Mouse (Mus musculus) midbrain, embryonic 11.5 days (tissue): ENCODE results near the gene Epas1. TPM values are rescaled to one million over a fixed set of nuclear protein-coding genes. Genes with fewer than 3 reads are reported as not detected.

Experiments
- ATAC-seq: fragments of 200-750 bp; cut with Nextera tagmentation; 2 replicates; pipeline ENCODE4 v1.8.0; 2017; ENCODE audit warnings: moderate TSS enrichment, moderate library complexity; ENCODE audit not compliant: low FRiP score
- DNase-seq: peaks from one replicate; pipeline ENCODE4 v3.0.0; 2015; ENCODE audit warnings: low spot score; ENCODE audit errors: missing footprints
- H3K27ac ChIP-seq: fragments of 300-500 bp; sonication (generic); 2 replicates; pipeline ENCODE4 v1.5.1; 2014; ENCODE audit warnings: low read depth, low read length
- H3K27me3 ChIP-seq: fragments of 300-500 bp; sonication (generic); 2 replicates; pipeline ENCODE4 v1.6.1; 2014; ENCODE audit warnings: mild to moderate bottlenecking, low read length, moderate library complexity, mixed read lengths; ENCODE audit not compliant: control insufficient read depth, insufficient read depth
- H3K36me3 ChIP-seq: fragments of 300-500 bp; sonication (generic); 2 replicates; pipeline ENCODE4 v1.6.1; 2014; ENCODE audit warnings: mild to moderate bottlenecking, low read length, moderate library complexity, mixed read lengths; ENCODE audit not compliant: control insufficient read depth, insufficient read depth
- H3K4me1 ChIP-seq: fragments of 300-500 bp; sonication (generic); 2 replicates; pipeline ENCODE4 v1.6.1; 2014; ENCODE audit warnings: low read length; ENCODE audit not compliant: control insufficient read depth, insufficient read depth
- H3K4me2 ChIP-seq: fragments of 300-500 bp; sonication (generic); 2 replicates; pipeline ENCODE4 v1.6.1; 2014; ENCODE audit warnings: mild to moderate bottlenecking, moderate library complexity
- H3K4me3 ChIP-seq: fragments of 300-500 bp; sonication (generic); 2 replicates; pipeline ENCODE4 v1.5.1; 2014; ENCODE audit warnings: low read depth, low read length
- H3K9ac ChIP-seq: fragments of 300-500 bp; sonication (generic); 2 replicates; pipeline ENCODE4 v1.6.1; 2014; ENCODE audit warnings: low read length
- H3K9me3 ChIP-seq: fragments of 300-500 bp; sonication (generic); 2 replicates; pipeline ENCODE4 v1.6.1; 2016; ENCODE audit warnings: low read length; ENCODE audit not compliant: control insufficient read depth
- WGBS: fragments of 180-500 bp; shearing (Covaris S2); extraction: QIAGEN DNeasy Blood & Tissue Kit; methylation state at CpG from one replicate; pipeline ENCODE4 v1.1.7; 2014; 5-methylcytosine and 5-hydroxymethylcytosine counted together
- polyA plus RNA-seq: library from polyadenylated mRNA; unstranded; fragments of >200 nt; fragmentation: Nextera tagmentation; extraction: Ambion mirVana; gene quantifications from 2 replicates; pipeline ENCODE4 v1.2.1, GENCODE M21; 2014

Gene Epas1
- polyA plus RNA-seq, 1 experiment from 2014 or later: 7.3 TPM

DNA sequence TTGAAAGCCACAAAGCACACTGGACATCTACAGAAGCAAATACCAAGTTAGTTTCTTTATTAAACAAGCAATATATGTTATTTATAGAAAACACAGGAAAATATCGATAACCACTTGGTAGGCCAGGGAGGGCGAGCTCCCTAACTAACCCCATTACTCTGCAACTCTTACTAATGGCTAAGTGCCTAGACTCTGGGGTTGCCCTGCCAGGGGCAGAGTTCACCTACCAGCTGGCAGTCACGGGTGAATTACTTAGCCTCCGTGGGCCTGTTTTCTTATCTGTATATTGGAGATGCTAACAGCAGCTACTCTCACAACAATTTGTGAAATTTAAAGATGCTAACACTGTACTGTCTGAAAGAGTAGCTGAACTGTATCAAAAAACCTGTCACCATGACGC is 42.3 kb downstream of the Epas1 start:
- no peaks in the 10 kb centered on the region for H3K36me3 ChIP-seq
- DNase-seq (no peak), ATAC-seq (no peak)
- H3K27ac ChIP-seq: no peak overlapping the region
- 91% methylated on average over 5 of the region's 5 CpGs for WGBS
- no peak overlapping the region for H3K4me3 ChIP-seq
- H3K9me3 ChIP-seq: no peaks in the 10 kb centered on the region
- no peaks in the 10 kb centered on the region for H3K27me3 ChIP-seq
- no peak overlapping the region for H3K9ac ChIP-seq
- H3K4me2 ChIP-seq: no peak overlapping the region
- no peaks in the 10 kb centered on the region for H3K4me1 ChIP-seq

GRCm38 (mm10) chr17:86797031-86797430 is 43.5 kb downstream of the Epas1 start:
- Histone ChIP-seq H3K4me3 (no peak overlapping the region), H3K9ac (no peak overlapping the region), H3K4me1 (no peaks in the 10 kb centered on the region), H3K27ac (no peak overlapping the region), H3K9me3 (no peaks in the 10 kb centered on the region), H3K4me2 (no peak overlapping the region), H3K27me3 (no peaks in the 10 kb centered on the region), H3K36me3 (no peaks in the 10 kb centered on the region)
- no peak for ATAC-seq
- no peak for DNase-seq
- WGBS: 89% methylated on average over 13 of the region's 13 CpGs

DNA sequence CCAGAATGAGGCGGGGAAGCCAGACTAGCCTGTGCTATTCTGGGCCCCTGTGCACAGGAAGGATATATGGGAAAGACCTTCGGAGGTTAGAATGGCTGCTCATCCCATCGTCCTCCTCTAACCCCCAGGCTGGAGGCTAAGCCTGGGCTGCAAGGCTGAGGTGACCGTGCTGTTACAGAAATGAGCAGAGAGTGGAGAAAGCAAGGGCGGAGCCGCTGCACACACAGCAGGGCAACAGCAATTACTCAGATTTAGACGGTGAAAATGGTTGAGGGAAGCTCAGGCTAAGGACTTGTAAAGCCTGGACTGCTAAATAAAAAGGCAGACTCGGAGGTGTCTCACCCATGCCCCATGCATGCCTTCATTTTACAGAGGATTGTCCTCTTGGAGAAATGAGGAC is 45.0 kb downstream of the Epas1 start:
- Histone ChIP-seq H3K4me2 (no peak overlapping the region), H3K9me3 (no peaks in the 10 kb centered on the region), H3K4me1 (no peaks in the 10 kb centered on the region), H3K27me3 (no peaks in the 10 kb centered on the region), H3K36me3 (no peaks in the 10 kb centered on the region), H3K4me3 (no peak overlapping the region), H3K9ac (no peak overlapping the region), H3K27ac (no peak overlapping the region)
- WGBS: 74% methylated on average over 8 of the region's 8 CpGs
- no peak for DNase-seq
- no peak for ATAC-seq

DNA sequence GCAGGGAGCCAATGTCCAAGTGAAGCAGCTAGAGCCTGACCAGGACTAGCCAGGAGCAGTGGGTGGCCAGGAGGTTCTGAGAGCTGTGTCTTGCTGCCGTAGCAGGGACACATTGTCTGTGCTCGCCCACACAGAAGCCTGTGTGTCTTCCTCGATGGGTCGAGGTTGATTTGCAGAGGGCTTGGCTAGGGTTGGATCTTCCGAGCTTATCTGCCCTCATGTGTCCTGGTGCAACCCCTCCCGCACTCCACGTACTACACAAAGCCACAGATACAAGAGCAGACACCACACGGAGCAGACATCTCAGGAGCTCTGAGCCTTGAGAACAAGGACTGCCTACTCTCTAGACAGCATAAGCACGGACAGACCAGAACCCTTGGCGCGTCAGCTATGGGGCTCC is 45.5 kb downstream of the Epas1 start:
- Histone ChIP-seq H3K27me3 (no peaks in the 10 kb centered on the region), H3K4me3 (no peak overlapping the region), H3K27ac (no peak overlapping the region), H3K36me3 (no peaks in the 10 kb centered on the region), H3K4me2 (no peak overlapping the region), H3K4me1 (no peaks in the 10 kb centered on the region), H3K9ac (no peak overlapping the region), H3K9me3 (no peaks in the 10 kb centered on the region)
- DNase-seq: no peak
- WGBS: 81% methylated on average over 11 of the region's 11 CpGs
- ATAC-seq: no peak

- Histone ChIP-seq H3K4me3 (no peak overlapping the region), H3K27ac (no peak overlapping the region), H3K36me3 (no peaks in the 10 kb centered on the region), H3K4me2 (no peak overlapping the region), H3K4me1 (no peaks in the 10 kb centered on the region), H3K9me3 (no peaks in the 10 kb centered on the region), H3K27me3 (no peaks in the 10 kb centered on the region), H3K9ac (no peak overlapping the region)
- DNase-seq (no peak), ATAC-seq (no peak)
- 80% methylated on average over 12 of the region's 12 CpGs for WGBS
Observed at GRCm38 (mm10) chr17:86800535-86800934, 47.0 kb downstream of the Epas1 start.

DNA sequence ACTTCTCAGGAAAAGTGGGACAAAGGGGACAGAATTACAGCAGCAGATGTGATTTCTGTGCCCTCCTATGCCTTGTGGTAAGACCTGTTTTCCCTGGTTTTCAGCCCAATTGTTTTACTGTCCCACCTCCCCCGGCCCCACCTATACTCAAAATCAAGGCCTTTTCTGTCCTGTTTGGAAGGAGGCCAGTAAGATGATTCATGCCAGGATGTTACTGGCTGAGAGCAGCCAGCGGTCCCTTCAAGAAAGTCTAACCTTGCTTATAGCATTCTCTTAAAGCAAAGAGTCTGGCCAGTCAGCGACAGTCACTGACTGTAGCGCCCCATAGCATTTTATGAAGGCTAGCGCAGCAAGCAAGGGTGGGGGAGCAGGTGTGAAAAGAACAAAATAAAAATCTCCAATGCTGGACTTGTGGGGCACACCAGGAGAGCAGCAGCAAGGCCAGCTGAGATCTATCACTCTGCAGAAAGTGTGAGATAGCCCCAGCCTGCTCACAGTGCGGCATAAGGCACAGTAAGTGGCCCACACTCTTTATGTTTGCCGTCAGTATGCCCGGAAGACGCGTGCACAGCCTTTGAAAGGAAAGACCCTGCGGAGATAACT is 47.8 kb downstream of the Epas1 start:
- ATAC-seq: no peak
- Histone ChIP-seq H3K36me3 (no peaks in the 10 kb centered on the region), H3K9me3 (no peaks in the 10 kb centered on the region), H3K9ac (no peak overlapping the region), H3K4me1 (no peaks in the 10 kb centered on the region), H3K4me2 (no peak overlapping the region), H3K4me3 (no peak overlapping the region), H3K27ac (no peak overlapping the region), H3K27me3 (no peaks in the 10 kb centered on the region)
- no peak for DNase-seq
- 85% methylated on average over 11 of the region's 11 CpGs for WGBS

DNA sequence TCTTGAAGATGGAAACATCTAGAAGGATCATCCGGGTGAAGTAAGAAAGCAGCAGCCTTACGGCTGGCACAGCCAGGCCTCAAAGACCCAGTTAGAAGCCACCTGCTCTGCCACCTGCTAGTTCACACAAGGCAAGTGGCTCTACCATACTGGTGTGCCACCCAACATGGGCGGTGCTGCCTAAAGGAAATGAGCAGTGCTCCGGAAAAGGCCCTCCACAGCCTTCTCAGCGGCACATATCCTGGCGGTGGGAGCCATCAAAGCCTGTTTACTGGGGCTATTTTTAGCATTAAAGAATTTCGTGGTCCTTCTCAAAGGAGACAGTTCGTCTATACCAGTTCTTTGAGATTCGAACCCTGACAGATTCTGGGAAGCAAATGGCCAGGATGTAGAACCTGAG is 48.4 kb downstream of the Epas1 start:
- 71% methylated on average over 9 of the region's 9 CpGs for WGBS
- H3K27ac ChIP-seq: no peak overlapping the region

DNA sequence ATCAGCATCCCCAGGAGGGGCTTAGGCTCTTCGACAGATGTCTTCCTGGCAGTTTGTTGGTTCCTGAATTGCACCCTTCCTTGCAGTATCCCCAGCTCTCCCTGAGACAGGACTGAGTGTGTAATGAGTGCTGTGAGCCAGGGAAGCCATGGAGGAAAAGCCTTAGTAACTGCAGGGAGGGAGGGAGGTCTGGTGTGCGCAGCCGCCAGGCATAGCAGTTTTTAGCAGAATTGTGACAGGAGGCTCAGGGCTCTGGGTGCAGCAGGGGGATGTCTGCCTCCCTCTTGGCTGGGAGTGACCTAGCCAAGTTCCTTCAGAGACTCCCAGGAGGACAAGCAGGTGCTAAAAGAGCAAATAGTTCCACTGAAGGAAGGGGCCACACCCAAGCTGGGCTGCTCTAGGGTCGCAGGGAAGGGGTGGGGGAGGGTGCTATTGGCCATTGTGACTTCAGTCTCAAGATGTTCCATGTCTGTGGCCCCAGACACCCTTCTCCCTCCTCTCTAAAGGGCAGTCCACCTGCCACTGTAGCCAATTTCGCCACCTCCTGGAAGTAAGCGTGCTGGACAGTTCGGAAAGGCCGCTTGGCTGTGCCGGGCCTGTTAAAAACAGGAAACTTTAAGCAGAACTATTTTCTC is 49.0 kb downstream of the Epas1 start:
- H3K4me2 ChIP-seq: no peak overlapping the region

More for the DNA sequence above, 48.4 kb downstream of the Epas1 start:
- Histone ChIP-seq H3K9me3 (no peaks in the 10 kb centered on the region), H3K36me3 (no peaks in the 10 kb centered on the region), H3K4me2 (no peak overlapping the region), H3K4me1 (no peaks in the 10 kb centered on the region), H3K4me3 (no peak overlapping the region), H3K27me3 (no peaks in the 10 kb centered on the region), H3K9ac (no peak overlapping the region)
- ATAC-seq (no peak), DNase-seq (no peak)

DNA sequence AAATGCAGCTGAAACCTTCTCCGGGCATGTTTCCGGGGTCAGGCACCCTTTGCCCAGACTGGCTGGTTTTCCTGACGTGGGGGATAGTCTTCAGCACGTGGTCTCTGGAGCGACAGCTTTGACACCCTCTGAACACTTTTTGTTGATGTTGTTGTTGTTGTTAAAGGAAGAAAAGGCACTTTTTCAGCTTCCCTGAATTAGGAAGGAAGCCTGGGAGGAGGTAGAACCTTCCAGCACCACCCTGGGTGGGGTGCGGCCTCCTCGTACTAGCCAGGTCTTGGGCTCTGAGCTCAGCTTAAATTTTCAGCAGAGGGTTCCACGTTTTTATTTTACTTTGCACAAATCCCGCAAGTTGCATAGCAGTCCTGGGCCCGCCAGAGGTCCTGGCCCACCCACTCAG is 49.6 kb downstream of the Epas1 start:
- Histone ChIP-seq H3K4me2 (no peak overlapping the region), H3K36me3 (no peaks in the 10 kb centered on the region), H3K27me3 (no peaks in the 10 kb centered on the region), H3K4me1 (no peaks in the 10 kb centered on the region), H3K9ac (no peak overlapping the region), H3K4me3 (no peak overlapping the region), H3K27ac (no peak overlapping the region), H3K9me3 (no peaks in the 10 kb centered on the region)
- DNase-seq: no peak
- 83% methylated on average over 10 of the region's 10 CpGs for WGBS
- ATAC-seq: no peak

More for the DNA sequence above, 49.0 kb downstream of the Epas1 start:
- Histone ChIP-seq H3K36me3 (no peaks in the 10 kb centered on the region), H3K9me3 (no peaks in the 10 kb centered on the region), H3K4me1 (no peaks in the 10 kb centered on the region), H3K9ac (no peak overlapping the region), H3K27me3 (no peaks in the 10 kb centered on the region), H3K27ac (no peak overlapping the region), H3K4me3 (no peak overlapping the region)
- 72% methylated on average over 9 of the region's 9 CpGs for WGBS
- ATAC-seq (no peak), DNase-seq (no peak)
